ENCODE assay signal across 15 mouse cellular contexts in the genomic region with DNA sequence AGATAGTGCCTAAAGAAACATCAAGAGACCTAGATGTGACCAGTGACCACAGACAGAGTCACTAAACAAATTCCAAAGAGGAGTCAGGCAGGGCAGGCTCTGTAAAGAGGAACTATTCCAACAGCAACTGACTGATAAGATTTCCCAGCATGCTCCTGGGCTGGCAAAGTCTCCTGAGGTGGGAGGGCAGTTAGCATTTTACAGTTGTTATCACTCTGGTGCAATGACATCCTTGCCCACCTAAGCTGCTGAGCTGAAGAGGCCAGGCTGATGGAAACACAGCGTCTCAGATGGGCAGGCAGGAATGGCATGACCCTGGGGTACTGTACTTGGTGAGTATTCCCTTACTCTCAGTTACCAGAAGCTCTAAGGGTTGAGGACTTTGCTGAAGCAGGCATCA. TPM values are rescaled to one million over a fixed set of nuclear protein-coding genes. Genes with fewer than 3 reads are reported as not detected.
"Had no signal": no experiment of that assay in that cellular context is flagged by ENCODE, and none has a peak within 500 bp of the region (broad histone marks: within the 10 kb centered on the region; RNA-seq: fewer than 3 reads in every experiment).

No protein-coding gene starts in this region.

- H3K4me3 ChIP-seq: limb, embryonic 12.5 days; midbrain, embryonic 13.5 days; stomach, embryonic 15.5 days had no signal

- H3K4me1 ChIP-seq: limb, embryonic 12.5 days; stomach, embryonic 15.5 days had no signal

- DNase-seq: kidney, adult 8-10 months; kidney, postnatal 36 days; layer of hippocampus, adult 9-11 months; layer of hippocampus, postnatal 36 days; lung, adult 2 months; lung, postnatal 36 days; right cerebral cortex, postnatal 14 days; thymus, postnatal 14 days had no signal

- H3K27ac ChIP-seq: kidney, postnatal 0 days; limb, embryonic 12.5 days; midbrain, embryonic 13.5 days; stomach, embryonic 15.5 days had no signal

- ATAC-seq: intestine, postnatal 0 days; lung, postnatal 0 days; midbrain, embryonic 13.5 days had no signal

- H3K36me3 ChIP-seq: limb, embryonic 12.5 days; midbrain, embryonic 13.5 days; stomach, embryonic 15.5 days had no signal

- H3K4me2 ChIP-seq: limb, embryonic 12.5 days; midbrain, embryonic 13.5 days; stomach, embryonic 15.5 days had no signal

- H3K9ac ChIP-seq: limb, embryonic 12.5 days; midbrain, embryonic 13.5 days; stomach, embryonic 15.5 days had no signal

- H3K9me3 ChIP-seq: limb, embryonic 12.5 days; midbrain, embryonic 13.5 days; stomach, embryonic 15.5 days had no signal

- H3K27me3 ChIP-seq: limb, embryonic 12.5 days; stomach, embryonic 15.5 days had no signal

RNA-seq across cellular contexts. Expression of gene Fam196b, which starts 15.1 kb away (rescaled TPM):
- total RNA-seq: liver, adult 2 months had no signal
- polyA plus RNA-seq: liver, adult 2 months had no signal
